Comparison of ENCODE assay signal across 9 mouse cellular contexts in genomic region chr11:78347070-78347754, GRCm38 (mm10). TPM values are rescaled to one million over a fixed set of nuclear protein-coding genes. Genes with fewer than 3 reads are reported as not detected.
DNase-seq lines count a peak whose midpoint lies in the region; ATAC-seq and TF ChIP-seq lines count a peak whose summit lies in the region.
"Had no signal": no experiment of that assay in that cellular context is flagged by ENCODE, and none has a peak within 500 bp of the region (broad histone marks: within the 10 kb centered on the region; RNA-seq: fewer than 3 reads in every experiment).

No protein-coding gene starts in this region.

- TF ChIP-seq POLR2A in bone marrow macrophage, adult 2 months (IDR thresholded peaks at IDR 0.05; ENCODE audit: borderline replicate concordance, low read depth, low read length), result no peak

- peaks cover 54% of the 10 kb centered on the region for H3K4me1 ChIP-seq in bone marrow macrophage, adult 2 months (ENCODE audit: control insufficient read depth, insufficient read depth, low read length)
- peaks cover 76% of the 10 kb centered on the region for H3K4me1 ChIP-seq in megakaryocyte, embryonic 14.5 days

- no peaks in the 10 kb centered on the region for H3K9me3 ChIP-seq in megakaryocyte, embryonic 14.5 days
- H3K9me3 ChIP-seq: limb, embryonic 13.5 days had no signal

- H3K36me3 ChIP-seq in C2C12 (ENCODE audit: control insufficient read depth, insufficient read depth), result peaks cover 7% of the 10 kb centered on the region
- peaks cover 60% of the 10 kb centered on the region for H3K36me3 ChIP-seq in megakaryocyte, embryonic 14.5 days (replicated peaks; ENCODE audit: low read length)

- H3ac ChIP-seq in C2C12 (ENCODE audit: control insufficient read depth, insufficient read length, low read depth), result no peak overlapping the region

- peak; percentile 44; the same call in 1 of the 2 replicates for ATAC-seq in frontal cortex, adult (ENCODE audit: low TSS enrichment)
- ATAC-seq in erythroid progenitor cell, adult 5-6 weeks (replicated peaks; ENCODE audit: low FRiP score, poor library complexity, severe bottlenecking), result peak; percentile 42; the same call in 1 of the 2 replicates

- H3K4me3 ChIP-seq in C2C12 (ENCODE audit: insufficient read depth, poor library complexity, severe bottlenecking), result no peak overlapping the region
- H3K4me3 ChIP-seq in bone marrow macrophage, adult 2 months (ENCODE audit: insufficient read depth, low read length), result no peak overlapping the region
- peak overlapping the region; percentile 98 for H3K4me3 ChIP-seq in megakaryocyte, embryonic 14.5 days (replicated peaks)
- H3K4me3 ChIP-seq: limb, embryonic 13.5 days had no signal

- peak; percentile 17 for TF ChIP-seq CTCF in C2C12 (IDR thresholded peaks at IDR 0.05; ENCODE audit: control insufficient read depth, insufficient read depth, insufficient read length)
- peak; percentile 18; the same call in 1 of the 2 replicates for TF ChIP-seq CTCF in bone marrow macrophage, adult 2 months (IDR thresholded peaks at IDR 0.05; ENCODE audit: low read depth, low read length)

- H3K27me3 ChIP-seq in C2C12 (ENCODE audit: control insufficient read depth, insufficient read depth, insufficient read length), result no peaks in the 10 kb centered on the region
- H3K27me3 ChIP-seq in megakaryocyte, embryonic 14.5 days (replicated peaks), result no peaks in the 10 kb centered on the region
- H3K27me3 ChIP-seq: limb, embryonic 13.5 days had no signal

- DNase-seq in frontal cortex, postnatal 14 days (ENCODE audit: low spot score in 2 of 2), result no peak
- peak; percentile 47 to 84 for DNase-seq in layer of hippocampus, postnatal 25 days (ENCODE audit: extremely low spot score in 1 of 2, low spot score in 1 of 2)
- DNase-seq in telencephalon, adult 2 months (ENCODE audit: low read depth, low spot score), result peak; percentile 46

- H3K79me3 ChIP-seq in C2C12 (ENCODE audit: low read depth), result no peaks in the 10 kb centered on the region

- H3K79me2 ChIP-seq in C2C12 (ENCODE audit: control insufficient read depth, insufficient read depth), result no peaks in the 10 kb centered on the region

- H3K27ac ChIP-seq in bone marrow macrophage, adult 2 months (ENCODE audit: insufficient read depth, low read depth, low read length), result peak overlapping the region; percentile 66
- H3K27ac ChIP-seq: limb, embryonic 13.5 days had no signal

TF ChIP-seq in C2C12, 6 proteins besides CTCF, POLR2A, EP300 and RAD21:
- TF ChIP-seq MAX (IDR thresholded peaks at IDR 0.05) (no peak), CEBPB (IDR thresholded peaks at IDR 0.05; ENCODE audit: low read depth) (no peak)

RNA-seq across cellular contexts. Expression of gene Unc119, which starts 3.9 kb away (rescaled TPM):
- polyA plus RNA-seq in C2C12 (2012; fragmentation: generic; extraction: Trizol), result 29.5 TPM
- polyA plus RNA-seq in bone marrow macrophage, adult 2 months (2012; ENCODE audit: insufficient read depth, insufficient read length, missing spikeins), result 35.5 and 38.5 TPM in 2 replicates
- 17.2 and 20.9 TPM in 2 replicates for total RNA-seq in erythroid progenitor cell, adult 5-6 weeks (2015; ENCODE audit: low replicate concordance)
- 7.9 and 8.3 TPM in 2 replicates for total RNA-seq in erythroid progenitor cell, adult 5-6 weeks (2017; ENCODE audit: low replicate concordance)
- total RNA-seq in layer of hippocampus, postnatal 25 days (2021), result 10 to 100 TPM; 29.6 to 32.5 TPM
- 319 and 574 TPM in 2 replicates for polyA plus RNA-seq in megakaryocyte, embryonic 14.5 days (2012; ENCODE audit: insufficient read depth, low replicate concordance)

RNA-seq across cellular contexts. Expression of gene Pigs, which starts 19.0 kb away (rescaled TPM):
- 37.1 TPM for polyA plus RNA-seq in C2C12 (2012; fragmentation: generic; extraction: Trizol)
- polyA plus RNA-seq in bone marrow macrophage, adult 2 months (2012; ENCODE audit: insufficient read depth, insufficient read length, missing spikeins), result 80.8 and 85.9 TPM in 2 replicates
- 7.2 and 14.3 TPM in 2 replicates for total RNA-seq in erythroid progenitor cell, adult 5-6 weeks (2015; ENCODE audit: low replicate concordance)
- total RNA-seq in erythroid progenitor cell, adult 5-6 weeks (2017; ENCODE audit: low replicate concordance), result 3.6 and 3.9 TPM in 2 replicates
- total RNA-seq in layer of hippocampus, postnatal 25 days (2021), result 10 to 100 TPM; 62.2 to 65.8 TPM
- 53.1 and 73.7 TPM in 2 replicates for polyA plus RNA-seq in megakaryocyte, embryonic 14.5 days (2012; ENCODE audit: insufficient read depth, low replicate concordance)

RNA-seq across cellular contexts. Expression of gene Aldoc, which starts 24.4 kb away (rescaled TPM):
- 0.91 TPM for polyA plus RNA-seq in C2C12 (2012; fragmentation: generic; extraction: Trizol)
- polyA plus RNA-seq in bone marrow macrophage, adult 2 months (2012; ENCODE audit: insufficient read depth, insufficient read length, missing spikeins), result 21.9 and 31.0 TPM in 2 replicates
- 1.3 and 16.2 TPM in 2 replicates for total RNA-seq in erythroid progenitor cell, adult 5-6 weeks (2015; ENCODE audit: low replicate concordance)
- 2.4 and 3.0 TPM in 2 replicates for total RNA-seq in erythroid progenitor cell, adult 5-6 weeks (2017; ENCODE audit: low replicate concordance)
- total RNA-seq in layer of hippocampus, postnatal 25 days (2021), result 100 to 1,000 TPM; 852 to 862 TPM
- 25.1 and 40.6 TPM in 2 replicates for polyA plus RNA-seq in megakaryocyte, embryonic 14.5 days (2012; ENCODE audit: insufficient read depth, low replicate concordance)

RNA-seq across cellular contexts. Expression of gene Foxn1, which starts 39.1 kb away (rescaled TPM):
- 0.39 TPM for polyA plus RNA-seq in C2C12 (2012; fragmentation: generic; extraction: Trizol)
- not detected in 2 replicates for polyA plus RNA-seq in bone marrow macrophage, adult 2 months (2012; ENCODE audit: insufficient read depth, insufficient read length, missing spikeins)
- total RNA-seq in erythroid progenitor cell, adult 5-6 weeks (2015; ENCODE audit: low replicate concordance), result not detected in 2 replicates
- not detected in 2 replicates for total RNA-seq in erythroid progenitor cell, adult 5-6 weeks (2017; ENCODE audit: low replicate concordance)
- not detected for total RNA-seq in layer of hippocampus, postnatal 25 days (2021)
- polyA plus RNA-seq in megakaryocyte, embryonic 14.5 days (2012; ENCODE audit: insufficient read depth, low replicate concordance), result not detected in 2 replicates

RNA-seq across cellular contexts. Expression of gene Spag5, which starts 45.9 kb away (rescaled TPM):
- polyA plus RNA-seq in C2C12 (2012; fragmentation: generic; extraction: Trizol), result 33.1 TPM
- polyA plus RNA-seq in bone marrow macrophage, adult 2 months (2012; ENCODE audit: insufficient read depth, insufficient read length, missing spikeins), result 19.3 and 28.1 TPM in 2 replicates
- 234 and 259 TPM in 2 replicates for total RNA-seq in erythroid progenitor cell, adult 5-6 weeks (2015; ENCODE audit: low replicate concordance)
- 464 and 490 TPM in 2 replicates for total RNA-seq in erythroid progenitor cell, adult 5-6 weeks (2017; ENCODE audit: low replicate concordance)
- 1 to 10 TPM; 4.2 to 4.6 TPM for total RNA-seq in layer of hippocampus, postnatal 25 days (2021)
- polyA plus RNA-seq in megakaryocyte, embryonic 14.5 days (2012; ENCODE audit: insufficient read depth, low replicate concordance), result 16.9 and 30.9 TPM in 2 replicates

Comparison
In these comparisons a context has a peak if more than half of its experiments do, and no peak if none do; other contexts are left out.
1. DNase-seq: peak in layer of hippocampus, postnatal 25 days (2 of 2) and telencephalon, adult 2 months (single experiment); none in frontal cortex, postnatal 14 days (0 of 2).
2. RNA of gene Aldoc, which starts 24.4 kb away (polyA plus RNA-seq): 21.9 to 31.0 TPM in bone marrow macrophage, adult 2 months and 25.1 to 40.6 TPM in megakaryocyte, embryonic 14.5 days; 0.91 TPM in C2C12 (single experiment); every median in the first group is over 10 times any median in the second.